Mouse (Mus musculus) heart, adult 2 months (tissue): ENCODE results near the gene Eml6.

Experiments used
- CTCF ChIP-seq: fragments of 200-600 bp; IDR thresholded peaks from 2 replicates; pipeline ENCODE4 v1.8.1; 2022; ENCODE audit warnings: antibody characterized with exemption, mild to moderate bottlenecking, moderate library complexity
- EP300 ChIP-seq: fragments of 200-500 bp; IDR thresholded peaks from 2 replicates; pipeline ENCODE4 v1.6.1; 2011; ENCODE audit warnings: low read depth, low read length, control low read depth; ENCODE audit not compliant: insufficient read depth
- POLR2A ChIP-seq: fragments of 200-500 bp; IDR thresholded peaks from 2 replicates; pipeline ENCODE4 v1.6.1; 2011; ENCODE audit warnings: mild to moderate bottlenecking, low read depth, low read length, control low read depth; ENCODE audit not compliant: insufficient read depth

- TF ChIP-seq EP300 (no peak), POLR2A (no peak), CTCF (no peak)
Measured at GRCm38 (mm10) chr11:29758617-29759016, 267.2 kb downstream of the Eml6 start.
